Mouse (Mus musculus): ENCODE data around the gene Sytl2.

DNA sequence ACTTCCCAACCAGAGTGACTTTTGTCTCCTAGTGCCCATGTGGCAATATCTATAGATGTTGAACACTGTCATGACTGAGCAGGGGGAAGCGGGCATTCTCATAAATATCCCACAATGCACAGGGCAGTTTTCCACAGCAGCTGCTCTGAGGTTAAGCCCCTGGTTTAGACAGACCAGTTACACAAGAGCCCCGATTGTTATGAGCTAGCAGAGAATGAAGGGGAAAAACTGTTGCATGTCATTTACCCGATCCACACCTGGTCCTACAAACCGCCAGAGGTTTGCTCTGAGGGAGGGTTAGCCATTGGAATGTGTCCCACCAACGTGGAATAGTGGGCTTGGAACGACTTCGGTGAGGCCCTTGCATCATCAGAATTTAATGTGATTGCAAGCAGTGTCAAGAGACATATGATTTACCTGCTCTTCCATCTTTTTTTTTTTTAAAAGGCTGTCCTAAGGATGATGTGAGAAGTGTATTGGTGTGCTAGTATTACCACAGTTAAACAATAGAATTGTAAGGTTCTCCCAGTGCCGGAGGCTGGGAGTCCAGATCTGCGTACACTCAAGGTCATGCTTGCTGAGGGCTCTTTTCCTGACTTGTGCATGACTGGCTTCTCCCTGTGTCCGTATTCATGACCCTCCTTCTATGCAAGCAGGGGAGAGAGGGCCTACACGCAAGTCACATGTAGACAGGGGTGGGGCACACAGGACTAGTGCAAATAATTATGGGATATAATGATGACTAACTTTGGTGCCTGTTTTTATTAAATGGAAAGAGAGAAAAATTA, 20.1 kb upstream of the Sytl2 start:
- TF ChIP-seq POLR2A (IDR thresholded peaks at IDR 0.05; ENCODE audit: borderline replicate concordance, extremely low read depth, insufficient read depth, insufficient read length, poor library complexity, severe bottlenecking) (no peak), CTCF (IDR thresholded peaks at IDR 0.05; ENCODE audit: borderline replicate concordance, extremely low read depth, insufficient read depth, insufficient read length) (no peak)
